Mouse (Mus musculus) limb, embryonic 10.5 days (tissue): ENCODE results near the gene Fanca. TPM values are rescaled to one million over a fixed set of nuclear protein-coding genes. Genes with fewer than 3 reads are reported as not detected.
"Not testable (repeated sequence)": the region's sequence is repeated elsewhere in the genome, so short reads cannot be mapped to it uniquely, and the experiment has no call there.

Experiments
- DNase-seq: peaks from one replicate; pipeline ENCODE4 v3.0.0-alpha.2; 2017; ENCODE audit warnings: low spot score
- H3K27ac ChIP-seq: fragments of 300-500 bp; sonication (generic); 2 replicates; pipeline ENCODE4 v1.5.1; 2016; ENCODE audit warnings: mild to moderate bottlenecking
- H3K27me3 ChIP-seq: fragments of 300-500 bp; sonication (generic); 2 replicates; pipeline ENCODE4 v1.6.1; 2016; ENCODE audit warnings: low read depth, mild to moderate bottlenecking; ENCODE audit not compliant: poor library complexity, severe bottlenecking
- H3K36me3 ChIP-seq: fragments of 300-500 bp; sonication (generic); 2 replicates; pipeline ENCODE4 v1.6.1; 2016; ENCODE audit warnings: mild to moderate bottlenecking, moderate library complexity
- H3K4me1 ChIP-seq: fragments of 300-500 bp; sonication (generic); 2 replicates; pipeline ENCODE4 v1.6.1; 2016
- H3K4me3 ChIP-seq: fragments of 300-500 bp; sonication (generic); 2 replicates; pipeline ENCODE4 v1.5.1; 2016; ENCODE audit warnings: mild to moderate bottlenecking, moderate library complexity
- H3K9me3 ChIP-seq: fragments of 300-500 bp; sonication (generic); replicated peaks from 2 replicates; pipeline ENCODE4 v1.6.1; 2016; ENCODE audit warnings: mild to moderate bottlenecking
- WGBS: fragments of 180-500 bp; shearing (Covaris S2); methylation state at CpG from one replicate; pipeline ENCODE4 v1.1.7; 2016; 5-methylcytosine and 5-hydroxymethylcytosine counted together
- polyA plus RNA-seq: library from polyadenylated mRNA; unstranded; fragments of >200 nt; fragmentation: Nextera tagmentation; extraction: Ambion mirVana; gene quantifications from 2 replicates; pipeline ENCODE4 v1.2.1, GENCODE M21; 2016

Gene Fanca
- polyA plus RNA-seq, 1 experiment from 2014 or later: 42.7 TPM

GRCm38 (mm10) chr8:123319522-123320164, 1.3 kb upstream of the Fanca start:
- Histone ChIP-seq H3K27me3 (no peaks in the 10 kb centered on the region), H3K36me3 (peaks cover 10% of the 10 kb centered on the region; the same call in 1 of the 2 replicates), H3K4me1 (peaks cover 17% of the 10 kb centered on the region), H3K4me3 (no peak overlapping the region), H3K9me3 (no peaks in the 10 kb centered on the region), H3K27ac (no peak overlapping the region)
- 37% methylated on average over 7 of the region's 7 CpGs for WGBS
- peak; percentile 50 for DNase-seq

GRCm38 (mm10) chr8:123317781-123318466, 452 bp downstream of the Fanca start:
- Histone ChIP-seq H3K4me1 (peaks cover 17% of the 10 kb centered on the region), H3K4me3 (peak overlapping the region; percentile 65), H3K9me3 (no peaks in the 10 kb centered on the region), H3K27me3 (no peaks in the 10 kb centered on the region), H3K27ac (peak overlapping the region; percentile 83), H3K36me3 (peaks cover 10% of the 10 kb centered on the region; the same call in 1 of the 2 replicates)
- no peak for DNase-seq
- 7% methylated on average over 21 of the region's 21 CpGs for WGBS

GRCm38 (mm10) chr8:123308738-123309137, 9.6 kb downstream of the Fanca start:
- Histone ChIP-seq H3K4me1 (no peaks in the 10 kb centered on the region), H3K27me3 (no peaks in the 10 kb centered on the region), H3K27ac (no peak overlapping the region), H3K9me3 (no peaks in the 10 kb centered on the region), H3K36me3 (peaks cover 82% of the 10 kb centered on the region), H3K4me3 (no peak overlapping the region)
- DNase-seq: no peak
- WGBS: 79% methylated on average over 4 of the region's 4 CpGs

DNA sequence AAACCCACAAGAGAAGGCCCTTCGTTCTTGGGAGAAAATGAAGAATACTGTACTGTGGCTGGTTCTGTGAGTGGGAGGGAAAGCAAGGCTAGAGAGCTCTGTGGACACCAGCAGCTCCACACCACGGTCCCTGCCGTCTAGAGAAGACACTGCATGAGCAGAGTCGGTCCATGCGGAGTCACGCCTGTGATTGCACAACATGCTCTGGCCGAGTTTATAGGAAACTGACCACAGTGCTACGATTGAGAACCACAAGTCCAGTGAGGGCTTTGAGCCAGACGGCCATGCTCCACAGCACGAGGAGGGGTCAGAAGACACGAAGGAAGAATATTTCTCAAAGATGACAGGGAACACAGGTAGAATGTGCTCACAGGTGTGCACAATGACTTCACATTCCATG, 20.1 kb downstream of the Fanca start:
- 96% methylated on average over 11 of the region's 11 CpGs for WGBS
- peaks cover 80% of the 10 kb centered on the region for H3K36me3 ChIP-seq

GRCm38 (mm10) chr8:123292785-123293184, 25.6 kb downstream of the Fanca start:
- peaks cover 85% of the 10 kb centered on the region for H3K36me3 ChIP-seq
- H3K4me3 ChIP-seq: no peak overlapping the region

More for the DNA sequence above, 20.1 kb downstream of the Fanca start:
- Histone ChIP-seq H3K27ac (no peak overlapping the region), H3K27me3 (no peaks in the 10 kb centered on the region), H3K4me1 (no peaks in the 10 kb centered on the region), H3K9me3 (no peaks in the 10 kb centered on the region), H3K4me3 (no peak overlapping the region)
- no peak for DNase-seq

GRCm38 (mm10) chr8:123292281-123292680, 26.1 kb downstream of the Fanca start:
- H3K4me1 ChIP-seq: no peaks in the 10 kb centered on the region
- no peak overlapping the region for H3K27ac ChIP-seq
- H3K9me3 ChIP-seq: no peaks in the 10 kb centered on the region
- H3K36me3 ChIP-seq: peaks cover 86% of the 10 kb centered on the region
- H3K4me3 ChIP-seq: no peak overlapping the region
- no peaks in the 10 kb centered on the region for H3K27me3 ChIP-seq
- DNase-seq: no peak
- WGBS: 91% methylated on average over 3 of the region's 3 CpGs

More at GRCm38 (mm10) chr8:123292785-123293184, 25.6 kb downstream of the Fanca start:
- no peak for DNase-seq
- no peaks in the 10 kb centered on the region for H3K27me3 ChIP-seq
- no peak overlapping the region for H3K27ac ChIP-seq
- 92% methylated on average over 2 of the region's 2 CpGs for WGBS
- H3K4me1 ChIP-seq: no peaks in the 10 kb centered on the region
- H3K9me3 ChIP-seq: no peaks in the 10 kb centered on the region

GRCm38 (mm10) chr8:123291716-123292115, 26.7 kb downstream of the Fanca start:
- WGBS: 87% methylated on average over 8 of the region's 8 CpGs
- H3K27ac ChIP-seq: no peak overlapping the region

DNA sequence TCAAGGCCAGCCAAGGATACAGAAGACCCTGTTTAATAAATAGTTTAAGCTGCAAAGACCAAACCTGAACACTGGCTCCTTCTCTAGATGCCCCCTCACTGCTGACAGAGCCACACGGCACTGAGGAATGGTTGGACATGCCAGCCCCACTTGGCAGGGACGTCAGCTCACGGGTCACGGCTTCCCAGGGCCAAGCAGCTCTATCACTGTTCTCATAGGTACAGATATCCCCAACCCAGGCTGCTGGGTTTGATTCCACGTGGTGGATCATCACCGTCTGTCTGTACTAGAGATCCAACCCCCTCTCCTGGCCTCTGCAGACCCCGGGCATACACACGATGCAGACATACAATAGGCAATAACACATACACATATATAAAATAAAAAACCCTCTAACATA, 27.7 kb downstream of the Fanca start:
- no peak for DNase-seq
- H3K27ac ChIP-seq: no peak overlapping the region
- no peaks in the 10 kb centered on the region for H3K4me1 ChIP-seq
- peaks cover 89% of the 10 kb centered on the region for H3K36me3 ChIP-seq
- no peaks in the 10 kb centered on the region for H3K9me3 ChIP-seq
- no peak overlapping the region for H3K4me3 ChIP-seq
- H3K27me3 ChIP-seq: no peaks in the 10 kb centered on the region
- WGBS: 97% methylated on average over 8 of the region's 8 CpGs

More at GRCm38 (mm10) chr8:123291716-123292115, 26.7 kb downstream of the Fanca start:
- Histone ChIP-seq H3K36me3 (peaks cover 89% of the 10 kb centered on the region), H3K27me3 (no peaks in the 10 kb centered on the region), H3K4me3 (no peak overlapping the region), H3K4me1 (no peaks in the 10 kb centered on the region), H3K9me3 (no peaks in the 10 kb centered on the region)
- no peak for DNase-seq

DNA sequence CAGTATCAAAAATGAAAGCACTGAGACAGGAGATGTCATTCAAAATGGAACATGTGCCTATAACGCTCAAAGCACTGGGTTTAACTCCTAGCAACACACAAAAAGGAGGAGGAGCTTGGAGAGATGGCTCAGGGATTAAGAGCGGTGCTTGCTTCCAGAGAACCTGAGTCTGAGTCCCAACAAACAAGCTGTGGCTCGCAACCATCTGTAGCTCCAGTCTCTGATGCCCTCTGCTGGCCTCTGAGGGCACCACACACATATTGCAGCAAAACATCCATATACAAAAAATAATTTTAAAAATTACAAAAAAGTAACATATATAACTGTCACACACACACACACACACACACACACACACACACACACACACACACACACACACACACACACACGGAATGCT, 28.2 kb downstream of the Fanca start:
- DNase-seq: no peak
- Histone ChIP-seq H3K27ac (no peak overlapping the region), H3K9me3 (no peaks in the 10 kb centered on the region), H3K4me1 (no peaks in the 10 kb centered on the region), H3K4me3 (no peak overlapping the region), H3K36me3 (peaks cover 86% of the 10 kb centered on the region), H3K27me3 (no peaks in the 10 kb centered on the region)
- WGBS: 74% methylated on average over 4 of the region's 4 CpGs

DNA sequence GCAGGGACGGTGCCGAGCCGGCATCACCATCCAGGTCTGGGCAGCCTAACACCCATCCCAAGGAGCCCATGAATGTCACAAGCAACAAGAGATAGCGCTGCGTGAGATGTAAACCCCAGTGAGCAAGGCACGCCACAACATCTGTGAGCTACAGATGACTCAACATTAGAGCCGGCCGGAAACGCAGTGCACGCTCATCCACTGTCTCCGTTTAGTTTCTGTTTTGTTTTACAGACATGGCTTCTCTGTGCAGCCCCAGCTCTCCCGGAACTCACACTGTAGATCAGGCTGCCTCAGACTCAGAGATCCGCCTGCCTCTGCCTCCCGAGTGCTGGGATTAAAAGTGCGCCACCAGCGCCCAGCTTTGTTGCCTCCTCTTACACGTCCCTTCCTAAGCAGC, 31.0 kb downstream of the Fanca start:
- H3K4me1 ChIP-seq: no peaks in the 10 kb centered on the region
- H3K36me3 ChIP-seq: peaks cover 75% of the 10 kb centered on the region
- 95% methylated on average over 17 of the region's 17 CpGs for WGBS
- no peaks in the 10 kb centered on the region for H3K9me3 ChIP-seq
- no peaks in the 10 kb centered on the region for H3K27me3 ChIP-seq
- no peak for DNase-seq
- H3K4me3 ChIP-seq: no peak overlapping the region
- no peak overlapping the region for H3K27ac ChIP-seq

- Histone ChIP-seq H3K36me3 (peaks cover 78% of the 10 kb centered on the region), H3K27me3 (no peaks in the 10 kb centered on the region), H3K9me3 (no peaks in the 10 kb centered on the region), H3K4me3 (no peak overlapping the region), H3K4me1 (no peaks in the 10 kb centered on the region), H3K27ac (no peak overlapping the region)
- 95% methylated on average over 5 of the region's 5 CpGs for WGBS
- no peak for DNase-seq
Measured at GRCm38 (mm10) chr8:123284493-123284892, 33.9 kb downstream of the Fanca start.

- no peak for DNase-seq
- peaks cover 78% of the 10 kb centered on the region for H3K36me3 ChIP-seq
- no peaks in the 10 kb centered on the region for H3K9me3 ChIP-seq
- H3K27me3 ChIP-seq: no peaks in the 10 kb centered on the region
- no peak overlapping the region for H3K4me3 ChIP-seq
- 90% methylated on average over 7 of the region's 7 CpGs for WGBS
- H3K4me1 ChIP-seq: no peaks in the 10 kb centered on the region
- no peak overlapping the region for H3K27ac ChIP-seq
Measured at GRCm38 (mm10) chr8:123283991-123284390, 34.4 kb downstream of the Fanca start.

- not testable (repeated sequence) for DNase-seq, H3K4me3 ChIP-seq, H3K9me3 ChIP-seq, H3K27me3 ChIP-seq, H3K4me1 ChIP-seq, H3K27ac ChIP-seq
- WGBS: 89% methylated on average over 5 of the region's 6 CpGs
- peaks cover 75% of the 10 kb centered on the region for H3K36me3 ChIP-seq
Measured at GRCm38 (mm10) chr8:123282994-123283393, 35.4 kb downstream of the Fanca start.
